Mouse (Mus musculus) CH12.LX (cell line): ENCODE measurements around the gene Tjp3. TPM values are rescaled to one million over a fixed set of nuclear protein-coding genes. Genes with fewer than 3 reads are reported as not detected.

Experiments used
- DNase-seq: peaks from one replicate; pipeline ENCODE4 v3.0.0-alpha.2; 2013; ENCODE audit errors: extremely low read depth
- H3K27ac ChIP-seq: 2 replicates; pipeline ENCODE4 v1.5.1; 2012; ENCODE audit warnings: low read depth, mild to moderate bottlenecking, control low read depth, moderate library complexity; ENCODE audit not compliant: insufficient read depth
- H3K27me3 ChIP-seq: replicated peaks from 2 replicates; pipeline ENCODE3; 2012; ENCODE audit warnings: inconsistent platforms
- H3K36me3 ChIP-seq, 2 experiments: replicated peaks in 1 of 2; 2 replicates each; pipeline versions ENCODE3 to v1.6.1; 2012; ENCODE audit warnings: inconsistent platforms in 1 of 2, low read length in 1 of 2, mild to moderate bottlenecking in 1 of 2, mixed read lengths in 1 of 2, moderate library complexity in 1 of 2; ENCODE audit not compliant: control insufficient read depth in 1 of 2, insufficient read depth in 1 of 2
- H3K4me1 ChIP-seq, 2 experiments: 2 replicates each; pipeline ENCODE4 v1.6.1; 2012; ENCODE audit warnings: inconsistent platforms in 1 of 2, moderate library complexity in 1 of 2; ENCODE audit not compliant: insufficient read depth in 2 of 2, control insufficient read depth in 1 of 2
- H3K4me2 ChIP-seq: 2 replicates; pipeline ENCODE4 v1.6.1; 2012; ENCODE audit warnings: low read depth, mild to moderate bottlenecking, control low read depth; ENCODE audit not compliant: poor library complexity, insufficient read depth, severe bottlenecking
- H3K4me3 ChIP-seq, 3 experiments: fragments of 150-350 bp in 1 of 3; sonication (generic) in 1 of 3; replicated peaks in 1 of 3; 2 replicates each; pipeline versions ENCODE3 to v1.5.1; 2011 to 2012; ENCODE audit warnings: low read depth in 2 of 3, low read length in 2 of 3, mild to moderate bottlenecking in 2 of 3, moderate library complexity in 2 of 3, control low read depth in 1 of 3, improper control_type of control experiment in 1 of 3, inconsistent platforms in 1 of 3, mixed read lengths in 1 of 3; ENCODE audit not compliant: poor library complexity in 1 of 3
- H3K79me2 ChIP-seq: replicated peaks from 2 replicates; pipeline ENCODE4 v1.6.1; 2012; ENCODE audit warnings: mild to moderate bottlenecking, moderate library complexity; ENCODE audit not compliant: control insufficient read depth, poor library complexity, insufficient read depth, severe bottlenecking; ENCODE audit errors: extremely low read depth
- H3K9ac ChIP-seq: 2 replicates; pipeline ENCODE4 v1.6.1; 2012; ENCODE audit warnings: low read depth, mild to moderate bottlenecking, control low read depth, moderate library complexity; ENCODE audit not compliant: insufficient read depth
- H3K9me3 ChIP-seq: replicated peaks from 2 replicates; pipeline ENCODE3; 2012; ENCODE audit warnings: low read length, inconsistent platforms, mixed read lengths
- BHLHE40 ChIP-seq: IDR thresholded peaks from 2 replicates; pipeline ENCODE4 v1.6.1; 2011; ENCODE audit warnings: mild to moderate bottlenecking, low read depth, low read length, improper control_type of control experiment
- CHD1 ChIP-seq: IDR thresholded peaks from 2 replicates; pipeline ENCODE4 v1.6.1; 2012; ENCODE audit warnings: low read depth, low read length, improper control_type of control experiment, inconsistent platforms
- CHD2 ChIP-seq: IDR thresholded peaks from 2 replicates; pipeline ENCODE4 v1.6.1; 2011; ENCODE audit warnings: low read length, improper control_type of control experiment
- CTCF ChIP-seq, 2 experiments: IDR thresholded peaks in 1 of 2; conservative IDR thresholded peaks in 1 of 2; 2 replicates each; pipeline ENCODE4 v1.5.1; 2011 to 2012; ENCODE audit warnings: low read depth in 2 of 2, low read length in 2 of 2, improper control_type of control experiment in 1 of 2, inconsistent platforms in 1 of 2, mild to moderate bottlenecking in 1 of 2, moderate library complexity in 1 of 2
- E2F4 ChIP-seq: IDR thresholded peaks from 2 replicates; pipeline ENCODE4 v1.6.1; 2011; ENCODE audit warnings: low read depth, low read length, improper control_type of control experiment; ENCODE audit not compliant: insufficient replicate concordance
- ELF1 ChIP-seq: IDR thresholded peaks from 2 replicates; pipeline ENCODE4 v1.6.1; 2014; ENCODE audit warnings: low read depth, mild to moderate bottlenecking, inconsistent platforms, low read length, improper control_type of control experiment
- ETS1 ChIP-seq: conservative IDR thresholded peaks from 2 replicates; pipeline ENCODE4 v1.6.1; 2012; ENCODE audit warnings: low read depth, mild to moderate bottlenecking, inconsistent platforms, low read length, improper control_type of control experiment, moderate library complexity
- HCFC1 ChIP-seq: IDR thresholded peaks from 2 replicates; pipeline ENCODE4 v1.6.1; 2012; ENCODE audit warnings: low read depth, mild to moderate bottlenecking, inconsistent platforms, low read length, improper control_type of control experiment
- IRF4 ChIP-seq: IDR thresholded peaks from 2 replicates; pipeline ENCODE4 v1.6.1; 2014; ENCODE audit warnings: low read depth, mild to moderate bottlenecking, inconsistent platforms, low read length, improper control_type of control experiment
- JUND ChIP-seq: conservative IDR thresholded peaks from 2 replicates; pipeline ENCODE4 v1.6.1; 2011; ENCODE audit warnings: low read depth, low read length, improper control_type of control experiment
- KAT2A ChIP-seq: IDR thresholded peaks from 2 replicates; pipeline ENCODE4 v1.6.1; 2012; ENCODE audit warnings: low read length, improper control_type of control experiment, inconsistent platforms; ENCODE audit not compliant: insufficient replicate concordance
- MAZ ChIP-seq: IDR thresholded peaks from 2 replicates; pipeline ENCODE4 v1.6.1; 2012; ENCODE audit warnings: low read depth, mild to moderate bottlenecking, inconsistent platforms, low read length, improper control_type of control experiment, moderate library complexity
- MEF2A ChIP-seq: IDR thresholded peaks from 2 replicates; pipeline ENCODE4 v1.6.1; 2014; ENCODE audit warnings: low read depth, mild to moderate bottlenecking, inconsistent platforms, low read length, improper control_type of control experiment, borderline replicate concordance
- MXI1 ChIP-seq: IDR thresholded peaks from 2 replicates; pipeline ENCODE4 v1.6.1; 2011; ENCODE audit warnings: mild to moderate bottlenecking, low read depth, low read length, improper control_type of control experiment
- NELFE ChIP-seq: IDR thresholded peaks from 2 replicates; pipeline ENCODE4 v1.6.1; 2011; ENCODE audit warnings: low read depth, low read length, improper control_type of control experiment
- NRF1 ChIP-seq: IDR thresholded peaks from 2 replicates; pipeline ENCODE4 v1.6.1; 2014; ENCODE audit warnings: low read depth, mild to moderate bottlenecking, inconsistent platforms, low read length, improper control_type of control experiment, moderate library complexity
- POLR2A ChIP-seq: IDR thresholded peaks from 2 replicates; pipeline ENCODE4 v1.6.1; 2011; ENCODE audit warnings: low read depth, mild to moderate bottlenecking, improper control_type of control experiment, low read length
- RCOR1 ChIP-seq: conservative IDR thresholded peaks from 2 replicates; pipeline ENCODE4 v1.6.1; 2012; ENCODE audit warnings: low read depth, mild to moderate bottlenecking, inconsistent platforms, low read length, improper control_type of control experiment
- SMC3 ChIP-seq: IDR thresholded peaks from 2 replicates; pipeline ENCODE4 v1.6.1; 2011; ENCODE audit warnings: low read depth, low read length, improper control_type of control experiment
- UBTF ChIP-seq: IDR thresholded peaks from 2 replicates; pipeline ENCODE4 v1.6.1; 2012; ENCODE audit warnings: low read depth, mild to moderate bottlenecking, inconsistent platforms, low read length, improper control_type of control experiment, moderate library complexity
- USF2 ChIP-seq: conservative IDR thresholded peaks from 2 replicates; pipeline ENCODE4 v1.6.1; 2011; ENCODE audit warnings: low read depth, low read length, improper control_type of control experiment
- ZC3H11A ChIP-seq: IDR thresholded peaks from 2 replicates; pipeline ENCODE4 v1.6.1; 2012; ENCODE audit warnings: low read depth, mild to moderate bottlenecking, inconsistent platforms, low read length, improper control_type of control experiment
- ZKSCAN1 ChIP-seq: IDR thresholded peaks from 2 replicates; pipeline ENCODE4 v1.6.1; 2012; ENCODE audit warnings: low read depth, inconsistent platforms, low read length, improper control_type of control experiment, borderline replicate concordance
- ZNF384 ChIP-seq: IDR thresholded peaks from 2 replicates; pipeline ENCODE4 v1.6.1; 2012; ENCODE audit warnings: low read depth, low read length, improper control_type of control experiment, inconsistent platforms
- dilution Hi-C: fragments of 300-500 bp; cut with MboI; formaldehyde crosslinking; loops from 2 replicates; pipeline ENCODE4 v1.14.3; 2020; ENCODE audit warnings: low sequenced_read_pairs; ENCODE audit not compliant: extremely low pct_unique_long_range_greater_than_20kb, extremely low pct_ligation_motif_present
- in situ Hi-C: fragments of 300-500 bp; cut with MboI; formaldehyde crosslinking; loops from 3 replicates; pipeline ENCODE4 v1.14.3; 2019; ENCODE audit warnings: low sequenced_read_pairs, low pct_ligation_motif_present, low pct_unique_long_range_greater_than_20kb, mixed read lengths
- polyA plus RNA-seq: library from polyadenylated mRNA; unstranded; fragments of >175 nt; gene quantifications from 2 replicates; pipeline ENCODE4 v1.2.1, GENCODE M21; 2012; ENCODE audit warnings: low read depth; ENCODE audit not compliant: insufficient read length
- total RNA-seq, 2 experiments: library from RNA; depleted of rRNA; stranded (reverse); fragments of 300-350 nt in 1 of 2; fragments of >200 nt in 1 of 2; gene quantifications; 2 replicates each; pipeline ENCODE4 v1.2.3; 2012 to 2014

The Tjp3 gene
- total and polyA plus RNA-seq, 3 experiments = 0.42 to 7.2 (median 0.76) TPM

DNA sequence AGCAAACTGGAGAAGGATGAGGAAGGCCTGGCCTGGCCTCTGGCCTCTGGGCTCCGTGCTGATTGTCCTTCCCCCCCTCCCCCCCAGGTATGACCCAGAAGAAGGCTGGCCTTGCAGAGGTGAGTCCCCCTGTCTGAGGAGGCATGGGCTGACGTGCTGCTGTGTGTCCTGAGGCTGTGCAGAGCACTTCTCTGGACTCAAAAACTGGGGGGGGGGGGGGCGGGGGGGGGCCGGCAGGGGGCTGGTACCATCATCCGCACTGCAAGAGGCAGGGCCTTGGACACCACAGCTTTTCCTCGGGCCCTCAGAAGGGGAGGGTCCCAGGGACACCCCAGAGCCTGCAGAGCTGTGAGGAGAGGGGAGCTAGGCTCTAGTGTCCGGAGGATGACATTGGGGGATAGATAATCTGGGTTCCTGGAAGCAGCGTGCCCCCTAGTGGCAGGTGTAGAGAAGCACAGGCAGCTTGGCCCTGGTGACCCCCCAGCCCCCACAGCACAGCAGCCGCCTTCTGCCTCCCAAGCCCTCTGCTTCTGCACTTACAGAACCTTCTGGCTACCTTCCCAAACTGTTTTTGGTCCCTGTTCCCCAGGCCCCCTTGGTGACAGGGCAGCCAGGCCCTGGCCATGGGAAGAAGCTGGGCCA, 13.3 kb upstream of the Tjp3 start (continued):
- TF ChIP-seq ZKSCAN1 (no peak), JUND (no peak), USF2 (no peak), E2F4 (no peak), CTCF (conservative IDR thresholded peaks at IDR 0.05 in 1 of 2, IDR thresholded peaks at IDR 0.05 in 1 of 2; ENCODE audit: low read depth in 2 of 2, low read length in 2 of 2) (peak; percentile 74 to 94), HCFC1 (0 out of 2 replicates have a peak, but pooled peaks have one; percentile 19), CHD2 (peak; percentile 61; the same call in 1 of the 2 replicates), MAZ (no peak), NRF1 (peak; percentile 39; the same call in 1 of the 2 replicates), ZC3H11A (peak; percentile 51), NELFE (no peak), MXI1 (no peak), IRF4 (peak; percentile 21; the same call in 1 of the 2 replicates), BHLHE40 (peak; percentile 74), MEF2A (no peak), CHD1 (no peak), ELF1 (0 out of 2 replicates have a peak, but pooled peaks have one; percentile 19), UBTF (no peak), RCOR1 (no peak), ZNF384 (no peak)

DNA sequence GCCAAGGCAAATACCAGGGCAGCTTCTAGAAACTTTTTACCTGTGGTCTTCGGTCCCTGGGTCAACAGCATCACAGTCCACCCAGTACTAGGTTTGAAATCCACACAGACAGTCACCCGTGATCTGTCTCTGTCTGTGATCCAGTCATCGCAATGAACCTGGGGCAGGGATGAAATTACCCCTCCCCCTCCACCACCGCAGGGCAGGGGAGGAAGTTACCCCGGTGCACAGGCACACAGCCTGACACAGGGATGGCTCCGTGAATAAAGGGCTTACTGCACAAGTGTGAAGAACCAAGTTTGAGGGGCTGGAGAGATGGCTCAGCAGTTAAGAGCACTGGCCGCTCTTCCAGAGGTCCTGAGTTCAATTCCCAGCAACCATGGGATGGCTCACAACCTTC, 12.4 kb upstream of the Tjp3 start:
- Histone ChIP-seq H3K27ac (no peak overlapping the region), H3K4me3 (no peak overlapping the region), H3K4me2 (no peak overlapping the region), H3K27me3 (no peaks in the 10 kb centered on the region), H3K36me3 (peaks cover 33 to 49% of the 10 kb centered on the region in 2 experiments), H3K9ac (no peak overlapping the region), H3K9me3 (no peaks in the 10 kb centered on the region), H3K4me1 (peaks cover 50 to 89% of the 10 kb centered on the region in 2 experiments), H3K79me2 (peaks cover 34% of the 10 kb centered on the region)
- in situ Hi-C loops (no loop called here), dilution Hi-C loops (no loop called here)
- TF ChIP-seq KAT2A = no peak
- no peak for TF ChIP-seq USF2
- no peak for TF ChIP-seq NELFE
- TF ChIP-seq RCOR1 = no peak
- TF ChIP-seq ELF1 = no peak
- no peak for TF ChIP-seq MXI1
- TF ChIP-seq ZNF384 = no peak
- TF ChIP-seq POLR2A = no peak
- TF ChIP-seq SMC3 = no peak
- no peak for TF ChIP-seq CTCF (conservative IDR thresholded peaks at IDR 0.05 in 1 of 2, IDR thresholded peaks at IDR 0.05 in 1 of 2; ENCODE audit: low read depth in 2 of 2, low read length in 2 of 2)
- TF ChIP-seq E2F4 = no peak
- TF ChIP-seq CHD1 = no peak
- TF ChIP-seq ETS1 = no peak
- no peak for DNase-seq
